Mouse (Mus musculus): ENCODE data around the gene Cx3cl1. TPM values are rescaled to one million over a fixed set of nuclear protein-coding genes. Genes with fewer than 3 reads are reported as not detected.

Gene Cx3cl1
- total RNA-seq, 2 experiments from 2014 or later: 88.5 to 111 TPM

DNA sequence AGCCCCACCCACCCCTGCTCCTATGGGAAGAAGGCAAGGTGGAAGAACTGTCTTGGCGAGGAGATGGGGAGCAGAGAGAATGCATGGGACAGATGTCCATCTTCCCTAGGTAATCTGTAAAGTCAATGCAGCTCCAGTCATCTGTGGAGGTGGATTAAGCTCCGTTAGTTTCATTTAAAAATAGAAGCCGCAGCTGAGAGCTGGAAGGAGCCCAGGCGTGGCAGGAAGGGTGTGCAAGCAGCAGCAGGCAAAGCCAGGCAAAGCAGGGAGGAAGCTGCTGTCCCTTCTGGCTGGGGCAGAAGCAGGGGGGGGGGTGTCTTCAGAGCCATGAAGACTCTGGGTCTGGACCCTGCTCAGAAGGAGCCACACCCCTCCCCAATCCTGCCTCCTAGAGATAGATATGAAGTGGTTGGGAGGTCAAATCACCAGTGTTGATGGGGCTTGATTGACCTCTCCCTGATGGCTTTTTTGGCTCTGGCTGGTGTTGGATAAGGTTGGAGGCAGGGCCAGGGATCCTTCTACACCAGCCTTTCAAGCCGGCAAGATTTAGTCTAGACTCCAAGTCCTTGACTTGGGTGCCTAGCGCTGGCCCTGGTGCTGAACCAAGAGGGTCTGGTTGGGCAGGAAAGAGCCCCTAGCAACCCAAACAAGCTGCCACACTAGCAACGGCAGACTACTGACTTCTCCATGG is 28.6 kb downstream of the Cx3cl1 start:
- intact Hi-C loops (cut with DNase I): no loop called here
- no peak for DNase-seq

DNA sequence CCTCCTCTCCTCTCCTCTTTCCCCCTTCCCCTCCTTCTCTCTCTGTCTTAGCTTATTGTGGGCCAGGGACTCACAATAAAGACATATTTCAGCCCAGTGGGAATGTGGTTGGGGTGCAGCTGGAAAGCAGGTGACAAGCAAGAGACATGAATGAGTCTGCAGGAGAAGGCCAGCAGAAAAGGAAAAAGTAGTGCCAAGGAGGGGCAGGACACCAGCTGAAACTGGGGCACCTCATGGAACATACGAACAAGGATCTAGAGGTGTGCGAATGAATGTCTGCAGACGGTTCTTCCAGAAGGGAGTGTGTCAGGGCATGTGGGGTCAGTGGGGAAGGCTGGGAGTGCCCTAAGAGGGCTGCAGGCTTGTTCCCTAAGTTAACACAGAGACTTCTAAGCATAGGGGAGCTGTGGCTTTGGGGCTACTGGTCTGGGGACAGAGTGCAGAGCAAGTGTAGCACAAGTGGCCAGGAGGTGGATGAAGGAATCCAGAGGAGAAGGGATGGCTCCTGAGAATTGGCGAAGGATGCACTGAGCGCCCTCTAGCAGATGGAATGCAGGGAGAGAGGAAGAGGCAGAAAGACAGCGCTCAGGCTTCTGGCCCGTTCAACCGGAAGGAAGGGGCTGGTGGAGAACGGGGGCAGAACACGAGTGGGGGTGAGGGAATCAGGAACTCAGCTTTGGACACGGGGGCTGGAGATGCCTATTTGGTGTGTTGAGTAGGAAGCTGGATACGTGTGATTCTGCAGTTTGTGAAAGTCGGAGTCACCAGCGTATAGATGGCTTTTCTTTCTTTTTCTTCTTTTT is 29.7 kb downstream of the Cx3cl1 start:
- no peak for DNase-seq
- intact Hi-C loops (cut with DNase I): no loop called here

- no peak for DNase-seq
- intact Hi-C loops (cut with DNase I): no loop called here
Observed at GRCm38 (mm10) chr8:94802375-94802774, 30.6 kb downstream of the Cx3cl1 start.

- DNase-seq: no peak
- intact Hi-C loops (cut with DNase I): no loop called here
Observed at GRCm38 (mm10) chr8:94803551-94803950, 31.7 kb downstream of the Cx3cl1 start.

GRCm38 (mm10) chr8:94804546-94805340 is 32.9 kb downstream of the Cx3cl1 start:
- intact Hi-C loops (cut with DNase I): no loop called here
- no peak for DNase-seq

- no peak for DNase-seq
- intact Hi-C loops (cut with DNase I): no loop called here
Observed at GRCm38 (mm10) chr8:94805811-94806210, 34.0 kb downstream of the Cx3cl1 start.

GRCm38 (mm10) chr8:94807506-94807905 is 35.7 kb downstream of the Cx3cl1 start:
- intact Hi-C loops (cut with DNase I): no loop called here

GRCm38 (mm10) chr8:94808372-94808771 is 36.6 kb downstream of the Cx3cl1 start:
- DNase-seq: no peak
- intact Hi-C loops (cut with DNase I): no loop called here

More at GRCm38 (mm10) chr8:94807506-94807905, 35.7 kb downstream of the Cx3cl1 start:
- DNase-seq: no peak

GRCm38 (mm10) chr8:94810153-94810552 is 38.3 kb downstream of the Cx3cl1 start, which contains the start of gene Ccl17:
Ccl17 (plus strand) TSS chr8:94810453.
- intact Hi-C loops (cut with DNase I): no loop called here
- DNase-seq: no peak

- DNase-seq: no peak
- intact Hi-C loops (cut with DNase I): no loop called here
Observed at GRCm38 (mm10) chr8:94810855-94811254, 39.0 kb downstream of the Cx3cl1 start.

DNA sequence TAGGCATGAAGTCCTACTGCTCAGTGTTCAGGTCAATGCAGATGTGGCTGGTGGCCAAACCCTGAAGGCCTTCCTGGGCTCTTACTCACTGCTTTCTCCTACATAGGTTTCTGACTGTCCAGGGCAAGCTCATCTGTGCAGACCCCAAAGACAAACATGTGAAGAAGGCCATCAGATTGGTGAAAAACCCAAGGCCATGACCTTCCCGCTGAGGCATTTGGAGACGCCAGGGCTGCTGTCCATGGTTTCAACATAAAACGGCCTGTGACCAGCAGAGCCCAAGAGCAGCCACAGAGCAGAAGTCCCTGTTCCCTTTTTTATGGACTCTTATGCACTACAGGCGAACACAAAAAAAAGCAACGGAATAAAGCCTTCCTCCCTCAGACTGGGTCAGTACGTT is 39.8 kb downstream of the Cx3cl1 start:
- intact Hi-C loops (cut with DNase I): loop anchor here (2.0 kb wide), 1 partner anchor 107 kb away; no protein-coding TSS in a partner anchor
- DNase-seq: no peak

DNA sequence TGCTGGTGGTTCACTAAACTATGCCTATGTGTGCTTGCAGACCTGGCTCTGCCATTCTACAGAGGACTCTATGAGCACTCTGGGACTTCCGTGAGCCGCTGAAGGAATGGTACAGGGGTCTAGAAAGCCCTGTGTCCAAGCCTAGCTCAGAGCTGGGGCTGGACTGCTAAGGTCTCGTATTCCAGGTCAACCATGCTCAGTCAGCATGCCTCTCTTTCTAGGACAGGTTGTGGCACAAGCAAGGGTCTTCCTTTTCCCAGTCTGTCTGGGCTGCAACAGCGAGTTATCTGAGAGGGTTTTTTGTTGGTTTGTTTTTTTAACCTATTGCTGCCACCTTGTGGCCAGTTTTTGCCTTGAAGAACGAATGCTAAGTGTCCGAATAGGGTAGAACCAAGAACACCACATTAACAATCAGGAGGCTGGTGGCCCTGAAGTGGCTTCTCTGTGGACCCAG is 40.9 kb downstream of the Cx3cl1 start:
- intact Hi-C loops (cut with DNase I): loop anchor here (2.0 kb wide), 1 partner anchor 108 kb away; no protein-coding TSS in a partner anchor
- peak; percentile 86 for DNase-seq

- intact Hi-C loops (cut with DNase I): no loop called here
- DNase-seq: peak; percentile 27
Observed at GRCm38 (mm10) chr8:94814556-94814955, 42.7 kb downstream of the Cx3cl1 start.

GRCm38 (mm10) chr8:94817933-94818332 is 46.1 kb downstream of the Cx3cl1 start:
- DNase-seq: no peak
- intact Hi-C loops (cut with DNase I): no loop called here

DNA sequence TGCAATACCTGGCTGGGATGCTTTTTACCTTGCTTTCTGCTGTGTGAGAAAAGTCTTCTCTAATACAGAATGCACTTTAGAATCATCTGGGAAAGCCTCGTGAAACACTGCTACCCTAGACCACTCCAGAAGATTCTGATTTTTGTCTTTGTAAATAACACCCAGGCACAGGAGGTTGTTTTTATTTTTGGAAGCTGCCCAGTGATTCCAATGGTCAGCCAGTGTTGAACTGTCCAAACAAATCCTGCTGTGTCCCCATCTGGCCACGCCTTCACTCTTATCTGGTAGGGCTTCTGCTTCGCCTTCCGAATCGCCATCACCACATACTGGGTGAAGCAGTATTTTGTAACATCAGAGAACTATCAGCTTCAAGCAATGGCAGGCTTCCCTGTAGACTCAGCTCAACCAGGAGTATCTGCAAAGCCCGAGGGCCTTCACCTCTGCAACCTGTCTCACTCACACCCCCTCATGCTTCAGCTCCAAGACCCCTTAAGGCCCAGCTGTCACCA is 47.9 kb downstream of the Cx3cl1 start:
- intact Hi-C loops (cut with DNase I): no loop called here

DNA sequence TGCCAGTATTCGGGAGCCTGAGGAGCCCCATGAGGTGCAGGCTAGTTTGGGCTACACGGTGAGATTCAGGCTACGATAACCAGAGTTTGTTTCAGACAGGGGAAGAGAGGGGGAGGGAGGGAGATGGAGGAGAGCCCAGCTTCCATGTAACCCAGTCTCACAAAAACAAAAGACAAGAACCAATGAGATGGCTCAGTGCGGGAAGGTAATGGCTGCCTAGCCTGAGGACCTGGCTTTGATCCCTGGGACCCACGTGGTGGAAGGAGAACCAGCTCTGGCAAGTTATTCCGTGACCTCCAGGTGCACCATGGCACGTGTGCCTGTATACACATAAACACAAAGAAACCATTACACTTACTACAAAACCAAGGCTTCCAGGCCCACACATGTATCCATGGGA is 48.7 kb downstream of the Cx3cl1 start:
- no peak for DNase-seq
- intact Hi-C loops (cut with DNase I): no loop called here

More for the DNA sequence above, 47.9 kb downstream of the Cx3cl1 start:
- DNase-seq: no peak

DNA sequence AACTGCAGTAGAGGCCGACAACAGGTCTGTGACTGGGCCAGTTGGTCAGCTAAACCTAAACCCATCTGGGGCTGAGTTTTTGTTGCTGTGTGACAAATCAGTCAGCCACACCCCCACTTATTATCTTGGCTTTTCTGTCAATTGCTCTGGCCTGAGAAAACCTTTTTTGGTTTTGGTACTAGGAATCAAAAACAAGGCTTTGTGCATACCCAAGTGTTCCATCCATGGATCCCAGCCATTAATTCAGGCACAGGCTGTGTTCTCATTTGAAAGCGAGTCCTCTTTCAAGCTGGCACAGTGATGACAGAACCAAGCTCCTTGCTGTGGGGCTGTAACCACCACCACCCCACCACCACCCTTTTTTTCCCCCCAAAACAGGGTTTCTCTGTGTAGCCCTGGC is 49.6 kb downstream of the Cx3cl1 start:
- DNase-seq: no peak
- intact Hi-C loops (cut with DNase I): no loop called here

DNA sequence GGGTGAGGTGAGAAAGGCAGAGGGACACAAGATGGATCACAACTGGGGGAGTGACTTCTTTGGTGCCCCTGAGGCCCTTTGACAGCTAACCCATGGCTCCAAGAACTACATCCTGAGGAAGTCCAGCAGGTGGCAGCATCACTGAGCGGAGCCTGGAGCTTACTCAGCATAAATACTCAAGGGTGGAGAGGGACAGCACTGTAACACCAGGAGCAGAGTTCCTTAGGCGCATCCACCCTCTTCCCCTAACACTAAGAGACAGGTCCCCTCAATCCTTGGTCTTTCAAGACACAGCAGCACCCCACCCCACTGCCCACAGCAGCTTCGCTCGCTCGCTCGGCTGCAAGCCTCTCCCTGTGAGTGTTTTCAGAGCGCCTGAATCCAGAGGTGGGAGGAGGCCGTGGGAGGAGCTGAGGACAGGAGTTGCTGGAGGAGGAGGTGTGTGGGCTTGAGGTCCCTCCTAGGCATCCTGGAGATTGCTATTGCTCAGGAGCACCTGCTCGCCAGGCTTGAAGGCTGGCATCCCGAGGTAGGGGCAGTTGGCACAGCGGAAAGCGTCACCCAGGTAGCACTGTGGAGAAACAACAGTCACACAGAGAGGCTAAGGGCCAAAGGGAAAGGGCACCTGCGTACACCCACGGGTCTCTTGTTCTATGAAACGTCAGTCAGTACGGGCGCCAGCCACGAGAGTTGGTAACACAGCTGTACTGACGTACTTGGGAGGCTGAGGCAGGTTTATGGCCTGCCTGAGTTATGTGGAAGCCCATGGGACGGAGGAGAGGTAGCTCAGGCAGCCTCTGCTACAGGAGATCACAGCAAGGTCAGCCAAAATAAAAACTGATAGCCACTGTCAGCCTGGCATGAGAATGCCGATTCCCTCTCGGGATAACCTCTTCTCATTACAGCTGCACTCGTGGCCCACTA is 51.1 kb downstream of the Cx3cl1 start:
- DNase-seq: peak; percentile 54
- intact Hi-C loops (cut with DNase I): no loop called here

DNA sequence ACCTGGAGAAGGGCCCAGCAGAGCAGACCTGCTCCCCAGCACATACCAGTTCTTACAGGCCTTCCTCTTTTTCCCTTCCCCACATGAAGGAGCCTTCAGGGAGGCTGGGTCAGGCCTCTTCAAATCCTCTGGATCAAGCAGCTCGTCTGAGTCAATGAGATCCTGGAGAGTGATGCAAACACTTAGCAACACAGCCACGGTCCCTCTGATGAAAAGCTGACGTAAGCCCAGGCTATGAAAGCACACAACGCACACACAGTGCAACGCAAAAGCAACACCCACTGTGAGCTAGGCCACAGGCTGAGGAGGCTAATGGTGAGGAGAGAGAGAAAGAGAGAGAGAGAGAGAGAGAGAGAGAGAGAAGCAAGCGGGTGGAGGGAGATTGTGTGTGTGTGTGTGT is 53.4 kb downstream of the Cx3cl1 start:
- DNase-seq: no peak
- intact Hi-C loops (cut with DNase I): no loop called here

DNA sequence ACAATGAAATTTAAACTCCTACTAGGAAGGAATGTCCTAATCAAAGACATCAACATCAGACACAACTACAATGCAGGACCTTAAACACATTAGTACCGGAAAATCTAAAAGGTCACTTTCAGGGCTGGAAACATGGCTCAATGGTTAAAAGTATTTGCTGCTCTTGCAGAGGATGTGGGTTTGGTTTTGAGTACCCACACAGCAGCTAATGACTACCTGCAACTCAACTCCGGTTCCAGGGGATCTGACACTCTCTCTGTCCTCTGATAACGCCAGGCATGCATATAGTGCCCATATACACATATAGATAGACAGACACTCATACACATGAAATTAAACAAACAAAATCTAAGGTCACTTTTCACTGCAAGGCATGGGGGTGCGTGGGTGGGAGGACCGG is 54.4 kb downstream of the Cx3cl1 start:
- no peak for DNase-seq
- intact Hi-C loops (cut with DNase I): no loop called here

All from left cerebral cortex, postnatal 4 days (tissue).